Mouse (Mus musculus): ENCODE results near the gene Pi16. TPM values are rescaled to one million over a fixed set of nuclear protein-coding genes. Genes with fewer than 3 reads are reported as not detected.

Gene Pi16
- total and polyA plus RNA-seq, 2 experiments from 2014 or later, result 1.7 to 2.8 TPM

GRCm38 (mm10) chr17:29361982-29362691 lies 44.7 kb downstream of the Pi16 start:
- WGBS, result 65% methylated on average over 8 of the region's 8 CpGs
- peaks cover 2% of the 10 kb centered on the region; the same call in 1 of the 2 replicates for H3K4me1 ChIP-seq (ENCODE audit: insufficient read depth, low read length)

GRCm38 (mm10) chr17:29363109-29363508 lies 45.6 kb downstream of the Pi16 start:
- no peak overlapping the region for H3K4me2 ChIP-seq (ENCODE audit: low read depth, low read length)
- H3K4me3 ChIP-seq (ENCODE audit: low read length), result no peak overlapping the region
- DNase-seq (ENCODE audit: low spot score), result no peak
- H3K9me3 ChIP-seq (ENCODE audit: low read length), result no peaks in the 10 kb centered on the region
- H3K4me1 ChIP-seq (ENCODE audit: insufficient read depth, low read length), result no peaks in the 10 kb centered on the region
- no peak for ATAC-seq
- no peaks in the 10 kb centered on the region for H3K27me3 ChIP-seq (ENCODE audit: insufficient read depth, low read length)
- 84% methylated on average over 8 of the region's 8 CpGs for WGBS
- no peak overlapping the region for H3K9ac ChIP-seq (replicated peaks; ENCODE audit: low read length)
- no peaks in the 10 kb centered on the region for H3K36me3 ChIP-seq (ENCODE audit: insufficient read depth, low read length)
- no peak for TF ChIP-seq CTCF (IDR thresholded peaks at IDR 0.05; ENCODE audit: low read depth)
- no peak overlapping the region for H3K27ac ChIP-seq

More at GRCm38 (mm10) chr17:29361982-29362691, 44.7 kb downstream of the Pi16 start:
- H3K9me3 ChIP-seq (ENCODE audit: low read length), result no peaks in the 10 kb centered on the region
- ATAC-seq, result no peak
- H3K4me2 ChIP-seq (ENCODE audit: low read depth, low read length), result no peak overlapping the region
- no peaks in the 10 kb centered on the region for H3K27me3 ChIP-seq (ENCODE audit: insufficient read depth, low read length)
- no peak for TF ChIP-seq CTCF (IDR thresholded peaks at IDR 0.05; ENCODE audit: low read depth)
- no peak overlapping the region for H3K27ac ChIP-seq
- no peak overlapping the region for H3K4me3 ChIP-seq (ENCODE audit: low read length)
- H3K36me3 ChIP-seq (ENCODE audit: insufficient read depth, low read length), result no peaks in the 10 kb centered on the region
- DNase-seq (ENCODE audit: low spot score), result no peak
- H3K9ac ChIP-seq (replicated peaks; ENCODE audit: low read length), result no peak overlapping the region

GRCm38 (mm10) chr17:29365105-29365621 lies 47.7 kb downstream of the Pi16 start:
- Histone ChIP-seq H3K27me3 (ENCODE audit: insufficient read depth, low read length) (no peaks in the 10 kb centered on the region), H3K27ac (no peak overlapping the region), H3K36me3 (ENCODE audit: insufficient read depth, low read length) (no peaks in the 10 kb centered on the region), H3K9me3 (ENCODE audit: low read length) (no peaks in the 10 kb centered on the region), H3K9ac (replicated peaks; ENCODE audit: low read length) (no peak overlapping the region), H3K4me3 (ENCODE audit: low read length) (no peak overlapping the region), H3K4me2 (ENCODE audit: low read depth, low read length) (no peak overlapping the region), H3K4me1 (ENCODE audit: insufficient read depth, low read length) (no peaks in the 10 kb centered on the region)
- ATAC-seq (no peak), DNase-seq (ENCODE audit: low spot score) (no peak)
- TF ChIP-seq CTCF (IDR thresholded peaks at IDR 0.05; ENCODE audit: low read depth), result no peak
- WGBS, result 86% methylated on average over 13 of the region's 13 CpGs

GRCm38 (mm10) chr17:29368726-29369125 lies 51.2 kb downstream of the Pi16 start:
- Histone ChIP-seq H3K27ac (no peak overlapping the region), H3K9ac (replicated peaks; ENCODE audit: low read length) (no peak overlapping the region), H3K27me3 (ENCODE audit: insufficient read depth, low read length) (no peaks in the 10 kb centered on the region), H3K36me3 (ENCODE audit: insufficient read depth, low read length) (no peaks in the 10 kb centered on the region), H3K4me2 (ENCODE audit: low read depth, low read length) (no peak overlapping the region), H3K9me3 (ENCODE audit: low read length) (no peaks in the 10 kb centered on the region), H3K4me3 (ENCODE audit: low read length) (no peak overlapping the region), H3K4me1 (ENCODE audit: insufficient read depth, low read length) (no peaks in the 10 kb centered on the region)
- ATAC-seq, result peak; percentile 28; the same call in 1 of the 2 replicates
- DNase-seq (ENCODE audit: low spot score), result no peak
- WGBS, result 27% methylated on average over 7 of the region's 7 CpGs
- no peak for TF ChIP-seq CTCF (IDR thresholded peaks at IDR 0.05; ENCODE audit: low read depth)

GRCm38 (mm10) chr17:29370984-29371723 lies 53.7 kb downstream of the Pi16 start:
- WGBS, result 9% methylated on average over 5 of the region's 5 CpGs
- Histone ChIP-seq H3K4me1 (ENCODE audit: insufficient read depth, low read length) (no peaks in the 10 kb centered on the region), H3K4me3 (ENCODE audit: low read length) (no peak overlapping the region), H3K4me2 (ENCODE audit: low read depth, low read length) (no peak overlapping the region), H3K9me3 (ENCODE audit: low read length) (no peaks in the 10 kb centered on the region), H3K27me3 (ENCODE audit: insufficient read depth, low read length) (no peaks in the 10 kb centered on the region), H3K9ac (replicated peaks; ENCODE audit: low read length) (no peak overlapping the region), H3K36me3 (ENCODE audit: insufficient read depth, low read length) (no peaks in the 10 kb centered on the region), H3K27ac (peak overlapping the region; percentile 27; the same call in 1 of the 2 replicates)
- TF ChIP-seq CTCF (IDR thresholded peaks at IDR 0.05; ENCODE audit: low read depth), result peak; percentile 100
- ATAC-seq (peak; percentile 70), DNase-seq (ENCODE audit: low spot score) (peak; percentile 97)

- DNase-seq (ENCODE audit: low spot score) (no peak), ATAC-seq (no peak)
- Histone ChIP-seq H3K27me3 (ENCODE audit: insufficient read depth, low read length) (no peaks in the 10 kb centered on the region), H3K36me3 (ENCODE audit: insufficient read depth, low read length) (no peaks in the 10 kb centered on the region), H3K27ac (no peak overlapping the region), H3K4me1 (ENCODE audit: insufficient read depth, low read length) (no peaks in the 10 kb centered on the region), H3K4me3 (ENCODE audit: low read length) (no peak overlapping the region), H3K9me3 (ENCODE audit: low read length) (no peaks in the 10 kb centered on the region), H3K4me2 (ENCODE audit: low read depth, low read length) (no peak overlapping the region), H3K9ac (replicated peaks; ENCODE audit: low read length) (no peak overlapping the region)
- no peak for TF ChIP-seq CTCF (IDR thresholded peaks at IDR 0.05; ENCODE audit: low read depth)
- 82% methylated on average over 10 of the region's 10 CpGs for WGBS
Observed at GRCm38 (mm10) chr17:29375871-29376270, 58.4 kb downstream of the Pi16 start.
